Mouse (Mus musculus) megakaryocyte, embryonic 14.5 days (primary cell): Measurements from ENCODE around the gene Rangrf.

Experiments
- FLI1 ChIP-seq: IDR thresholded peaks from 2 replicates; pipeline ENCODE4 v1.6.1; 2012; ENCODE audit warnings: low read length, inconsistent platforms, mixed read lengths
- GATA1 ChIP-seq: IDR thresholded peaks from 3 replicates; pipeline ENCODE4 v1.6.1; 2012; ENCODE audit warnings: mixed read lengths, low read length, inconsistent platforms, borderline replicate concordance

GRCm38 (mm10) chr11:69003592-69003991, 28.6 kb upstream of the Rangrf start:
- no peak for TF ChIP-seq GATA1
- no peak for TF ChIP-seq FLI1
